Mouse (Mus musculus) lung, embryonic 14.5 days (tissue): ENCODE measurements at regions not wholly inside any gene's neighbourhood (a gene's known extent, or its start where the extent isn't known, plus 50 kb on each side); places are given as distances from the start of the nearest gene placed in this dataset.

Experiments
- ATAC-seq: fragments of 200-750 bp; cut with Nextera tagmentation; 2 replicates; pipeline ENCODE4 v1.8.0; 2017; ENCODE audit warnings: mild to moderate bottlenecking, moderate TSS enrichment, moderate library complexity; ENCODE audit not compliant: insufficient read depth
- DNase-seq: peaks from one replicate; pipeline ENCODE4 v3.0.0-alpha.2; 2015
- H3K27ac ChIP-seq: fragments of 300-500 bp; sonication (generic); 2 replicates; pipeline ENCODE4 v1.5.1; 2014; ENCODE audit warnings: low read depth, mild to moderate bottlenecking, moderate library complexity
- H3K27me3 ChIP-seq: fragments of 300-500 bp; sonication (generic); 2 replicates; pipeline ENCODE4 v1.6.1; 2014; ENCODE audit warnings: low read length, control low read depth; ENCODE audit not compliant: insufficient read depth
- H3K36me3 ChIP-seq: fragments of 300-500 bp; sonication (generic); 2 replicates; pipeline ENCODE4 v1.6.1; 2014; ENCODE audit warnings: control low read depth; ENCODE audit not compliant: insufficient read depth
- H3K4me1 ChIP-seq: fragments of 300-500 bp; sonication (generic); 2 replicates; pipeline ENCODE4 v1.6.1; 2014; ENCODE audit warnings: antibody characterized with exemption, control low read depth; ENCODE audit not compliant: insufficient read depth
- H3K4me2 ChIP-seq: fragments of 300-500 bp; sonication (generic); 2 replicates; pipeline ENCODE4 v1.6.1; 2014; ENCODE audit warnings: mild to moderate bottlenecking
- H3K4me3 ChIP-seq: fragments of 300-500 bp; sonication (generic); 2 replicates; pipeline ENCODE4 v1.5.1; 2014; ENCODE audit warnings: low read depth, low read length
- H3K9ac ChIP-seq: fragments of 300-500 bp; sonication (generic); 2 replicates; pipeline ENCODE4 v1.6.1; 2014
- H3K9me3 ChIP-seq: fragments of 300-500 bp; sonication (generic); 2 replicates; pipeline ENCODE4 v1.6.1; 2016; ENCODE audit warnings: low read depth, low read length, control low read depth
- CTCF ChIP-seq: IDR thresholded peaks from 2 replicates; pipeline ENCODE4 v1.5.1; 2016; ENCODE audit warnings: antibody characterized with exemption, low read depth
- WGBS: fragments of 180-500 bp; shearing (Covaris S2); extraction: QIAGEN DNeasy Blood & Tissue Kit; methylation state at CpG from one replicate; pipeline ENCODE4 v1.1.7; 2014; 5-methylcytosine and 5-hydroxymethylcytosine counted together

DNA sequence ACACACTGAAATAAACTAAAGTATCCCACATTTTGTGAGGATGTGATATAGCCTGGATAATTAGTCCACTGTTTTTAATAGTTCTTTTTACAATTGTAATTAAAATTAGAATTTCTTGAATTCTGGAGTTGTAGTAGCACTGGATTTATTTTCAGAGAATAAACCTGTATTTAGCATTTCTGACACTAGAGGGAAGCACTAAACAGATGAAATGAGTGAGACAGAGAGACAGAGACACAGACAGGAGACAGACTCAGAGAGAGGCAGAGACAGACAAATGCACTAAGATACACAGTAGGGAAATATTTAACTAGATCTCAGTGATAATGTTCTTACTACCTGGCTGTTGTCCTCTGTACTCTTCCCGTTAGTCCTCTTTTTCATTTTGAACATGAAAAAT lies 108.6 kb upstream of the Pfkp start:
- no peaks in the 10 kb centered on the region for H3K27me3 ChIP-seq
- 62% methylated on average over 1 of the region's 1 CpGs for WGBS
- H3K9me3 ChIP-seq, result no peaks in the 10 kb centered on the region
- H3K9ac ChIP-seq, result no peak overlapping the region
- no peak for ATAC-seq
- no peak overlapping the region for H3K4me2 ChIP-seq
- H3K27ac ChIP-seq, result no peak overlapping the region
- peak; percentile 54 for TF ChIP-seq CTCF
- no peaks in the 10 kb centered on the region for H3K4me1 ChIP-seq
- peak; percentile 70 for DNase-seq
- H3K4me3 ChIP-seq, result no peak overlapping the region
- no peaks in the 10 kb centered on the region for H3K36me3 ChIP-seq

DNA sequence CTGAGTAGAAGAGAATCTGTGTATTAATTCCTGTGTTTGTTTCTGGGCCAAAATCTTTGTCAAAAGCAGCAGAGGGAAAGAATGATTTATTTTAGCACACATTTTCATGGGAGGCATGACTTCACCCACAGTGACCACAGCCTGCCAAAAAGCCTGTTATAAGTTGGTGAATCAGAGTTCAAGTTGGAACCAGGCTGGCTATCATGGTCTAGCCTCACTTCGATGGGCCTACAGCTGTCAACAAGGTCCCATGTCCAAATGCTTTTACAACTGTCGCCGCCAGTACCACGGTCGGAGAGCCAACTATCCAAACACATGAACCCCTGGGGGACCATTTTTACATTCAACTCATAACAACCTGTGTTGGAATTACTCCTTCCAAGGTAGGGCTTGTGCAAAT lies 103.0 kb upstream of the Pfkp start:
- Histone ChIP-seq H3K9ac (no peak overlapping the region), H3K4me1 (no peaks in the 10 kb centered on the region), H3K4me2 (no peak overlapping the region), H3K4me3 (no peak overlapping the region), H3K9me3 (no peaks in the 10 kb centered on the region), H3K27me3 (no peaks in the 10 kb centered on the region), H3K36me3 (no peaks in the 10 kb centered on the region), H3K27ac (no peak overlapping the region)
- no peak for TF ChIP-seq CTCF
- DNase-seq (no peak), ATAC-seq (no peak)
- WGBS, result 85% methylated on average over 5 of the region's 5 CpGs

GRCm38 (mm10) chr13:6751149-6751548 lies 102.6 kb upstream of the Pfkp start:
- no peak overlapping the region for H3K4me2 ChIP-seq
- H3K9ac ChIP-seq, result no peak overlapping the region
- TF ChIP-seq CTCF, result no peak
- H3K27ac ChIP-seq, result no peak overlapping the region
- no peaks in the 10 kb centered on the region for H3K9me3 ChIP-seq
- no peak overlapping the region for H3K4me3 ChIP-seq
- no peak for DNase-seq
- no peak for ATAC-seq
- H3K27me3 ChIP-seq, result no peaks in the 10 kb centered on the region
- H3K36me3 ChIP-seq, result no peaks in the 10 kb centered on the region
- H3K4me1 ChIP-seq, result no peaks in the 10 kb centered on the region
- 51% methylated on average over 1 of the region's 1 CpGs for WGBS

DNA sequence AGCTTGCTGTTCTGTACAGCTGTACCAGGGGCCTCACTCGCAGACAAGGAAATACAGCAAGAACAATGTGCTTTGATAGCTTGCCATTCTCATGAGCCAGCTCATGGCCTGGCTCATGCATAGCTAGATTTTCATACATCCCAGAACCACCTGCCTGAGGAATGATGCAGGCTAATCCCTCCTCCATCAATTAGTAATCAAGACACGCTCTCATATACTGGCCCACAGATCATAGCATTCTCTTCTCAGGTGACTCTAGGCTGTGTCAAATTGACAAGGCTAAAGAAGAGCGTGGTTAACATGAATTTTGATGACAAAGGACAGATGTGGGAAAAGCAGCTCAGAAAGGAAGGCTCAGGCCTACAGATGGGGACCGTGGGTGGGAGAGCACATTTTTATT lies 93.3 kb upstream of the Pfkp start:
- Histone ChIP-seq H3K27ac (no peak overlapping the region), H3K4me2 (no peak overlapping the region), H3K9ac (no peak overlapping the region), H3K4me3 (no peak overlapping the region), H3K9me3 (no peaks in the 10 kb centered on the region), H3K4me1 (no peaks in the 10 kb centered on the region), H3K36me3 (no peaks in the 10 kb centered on the region), H3K27me3 (no peaks in the 10 kb centered on the region)
- no peak for DNase-seq
- no peak for ATAC-seq
- TF ChIP-seq CTCF, result no peak
- 77% methylated on average over 4 of the region's 4 CpGs for WGBS

- peak; percentile 55 for DNase-seq
- Histone ChIP-seq H3K4me3 (no peak overlapping the region), H3K36me3 (no peaks in the 10 kb centered on the region), H3K9ac (no peak overlapping the region), H3K9me3 (no peaks in the 10 kb centered on the region), H3K4me2 (no peak overlapping the region), H3K27me3 (no peaks in the 10 kb centered on the region), H3K27ac (no peak overlapping the region), H3K4me1 (no peaks in the 10 kb centered on the region)
- peak; percentile 41 for TF ChIP-seq CTCF
- ATAC-seq, result no peak
- 58% methylated on average over 6 of the region's 6 CpGs for WGBS
Observed at GRCm38 (mm10) chr13:6736984-6737566, 88.5 kb upstream of the Pfkp start.
